Mouse (Mus musculus) CH12.LX (cell line): ENCODE data around the gene Ccdc88a. TPM values are rescaled to one million over a fixed set of nuclear protein-coding genes. Genes with fewer than 3 reads are reported as not detected.

Experiments used
- DNase-seq: peaks from one replicate; pipeline ENCODE4 v3.0.0-alpha.2; 2013; ENCODE audit errors: extremely low read depth
- H3K27ac ChIP-seq: 2 replicates; pipeline ENCODE4 v1.5.1; 2012; ENCODE audit warnings: low read depth, mild to moderate bottlenecking, control low read depth, moderate library complexity; ENCODE audit not compliant: insufficient read depth
- H3K27me3 ChIP-seq: replicated peaks from 2 replicates; pipeline ENCODE3; 2012; ENCODE audit warnings: inconsistent platforms
- H3K36me3 ChIP-seq, 2 experiments: replicated peaks in 1 of 2; 2 replicates each; pipeline versions ENCODE3 to v1.6.1; 2012; ENCODE audit warnings: inconsistent platforms in 1 of 2, low read length in 1 of 2, mild to moderate bottlenecking in 1 of 2, mixed read lengths in 1 of 2, moderate library complexity in 1 of 2; ENCODE audit not compliant: control insufficient read depth in 1 of 2, insufficient read depth in 1 of 2
- H3K4me1 ChIP-seq, 2 experiments: 2 replicates each; pipeline ENCODE4 v1.6.1; 2012; ENCODE audit warnings: inconsistent platforms in 1 of 2, moderate library complexity in 1 of 2; ENCODE audit not compliant: insufficient read depth in 2 of 2, control insufficient read depth in 1 of 2
- H3K4me2 ChIP-seq: 2 replicates; pipeline ENCODE4 v1.6.1; 2012; ENCODE audit warnings: low read depth, mild to moderate bottlenecking, control low read depth; ENCODE audit not compliant: poor library complexity, insufficient read depth, severe bottlenecking
- H3K4me3 ChIP-seq, 3 experiments: fragments of 150-350 bp in 1 of 3; sonication (generic) in 1 of 3; replicated peaks in 1 of 3; 2 replicates each; pipeline versions ENCODE3 to v1.5.1; 2011 to 2012; ENCODE audit warnings: low read depth in 2 of 3, low read length in 2 of 3, mild to moderate bottlenecking in 2 of 3, moderate library complexity in 2 of 3, control low read depth in 1 of 3, improper control_type of control experiment in 1 of 3, inconsistent platforms in 1 of 3, mixed read lengths in 1 of 3; ENCODE audit not compliant: poor library complexity in 1 of 3
- H3K79me2 ChIP-seq: replicated peaks from 2 replicates; pipeline ENCODE4 v1.6.1; 2012; ENCODE audit warnings: mild to moderate bottlenecking, moderate library complexity; ENCODE audit not compliant: control insufficient read depth, poor library complexity, insufficient read depth, severe bottlenecking; ENCODE audit errors: extremely low read depth
- H3K9ac ChIP-seq: 2 replicates; pipeline ENCODE4 v1.6.1; 2012; ENCODE audit warnings: low read depth, mild to moderate bottlenecking, control low read depth, moderate library complexity; ENCODE audit not compliant: insufficient read depth
- H3K9me3 ChIP-seq: replicated peaks from 2 replicates; pipeline ENCODE3; 2012; ENCODE audit warnings: low read length, inconsistent platforms, mixed read lengths
- CHD1 ChIP-seq: IDR thresholded peaks from 2 replicates; pipeline ENCODE4 v1.6.1; 2012; ENCODE audit warnings: low read depth, low read length, improper control_type of control experiment, inconsistent platforms
- CHD2 ChIP-seq: IDR thresholded peaks from 2 replicates; pipeline ENCODE4 v1.6.1; 2011; ENCODE audit warnings: low read length, improper control_type of control experiment
- ELF1 ChIP-seq: IDR thresholded peaks from 2 replicates; pipeline ENCODE4 v1.6.1; 2014; ENCODE audit warnings: low read depth, mild to moderate bottlenecking, inconsistent platforms, low read length, improper control_type of control experiment
- EP300 ChIP-seq: IDR thresholded peaks from 2 replicates; pipeline ENCODE4 v1.6.1; 2011; ENCODE audit warnings: low read length, improper control_type of control experiment
- IRF4 ChIP-seq: IDR thresholded peaks from 2 replicates; pipeline ENCODE4 v1.6.1; 2014; ENCODE audit warnings: low read depth, mild to moderate bottlenecking, inconsistent platforms, low read length, improper control_type of control experiment
- JUN ChIP-seq: IDR thresholded peaks from 2 replicates; pipeline ENCODE4 v1.6.1; 2011; ENCODE audit warnings: low read depth, mild to moderate bottlenecking, low read length, improper control_type of control experiment, moderate library complexity; ENCODE audit not compliant: insufficient read depth
- JUND ChIP-seq: conservative IDR thresholded peaks from 2 replicates; pipeline ENCODE4 v1.6.1; 2011; ENCODE audit warnings: low read depth, low read length, improper control_type of control experiment
- KAT2A ChIP-seq: IDR thresholded peaks from 2 replicates; pipeline ENCODE4 v1.6.1; 2012; ENCODE audit warnings: low read length, improper control_type of control experiment, inconsistent platforms; ENCODE audit not compliant: insufficient replicate concordance
- MAFK ChIP-seq: IDR thresholded peaks from 2 replicates; pipeline ENCODE4 v1.6.1; 2011; ENCODE audit warnings: low read length, improper control_type of control experiment; ENCODE audit not compliant: insufficient replicate concordance
- MAZ ChIP-seq: IDR thresholded peaks from 2 replicates; pipeline ENCODE4 v1.6.1; 2012; ENCODE audit warnings: low read depth, mild to moderate bottlenecking, inconsistent platforms, low read length, improper control_type of control experiment, moderate library complexity
- MEF2A ChIP-seq: IDR thresholded peaks from 2 replicates; pipeline ENCODE4 v1.6.1; 2014; ENCODE audit warnings: low read depth, mild to moderate bottlenecking, inconsistent platforms, low read length, improper control_type of control experiment, borderline replicate concordance
- NELFE ChIP-seq: IDR thresholded peaks from 2 replicates; pipeline ENCODE4 v1.6.1; 2011; ENCODE audit warnings: low read depth, low read length, improper control_type of control experiment
- NRF1 ChIP-seq: IDR thresholded peaks from 2 replicates; pipeline ENCODE4 v1.6.1; 2014; ENCODE audit warnings: low read depth, mild to moderate bottlenecking, inconsistent platforms, low read length, improper control_type of control experiment, moderate library complexity
- PAX5 ChIP-seq: IDR thresholded peaks from 2 replicates; pipeline ENCODE4 v1.6.1; 2012; ENCODE audit warnings: low read length, inconsistent platforms, mixed read lengths
- POLR2A ChIP-seq: IDR thresholded peaks from 2 replicates; pipeline ENCODE4 v1.6.1; 2011; ENCODE audit warnings: low read depth, mild to moderate bottlenecking, improper control_type of control experiment, low read length
- RCOR1 ChIP-seq: conservative IDR thresholded peaks from 2 replicates; pipeline ENCODE4 v1.6.1; 2012; ENCODE audit warnings: low read depth, mild to moderate bottlenecking, inconsistent platforms, low read length, improper control_type of control experiment
- SIN3A ChIP-seq: IDR thresholded peaks from 2 replicates; pipeline ENCODE4 v1.6.1; 2012; ENCODE audit warnings: low read length, improper control_type of control experiment, inconsistent platforms
- SMC3 ChIP-seq: IDR thresholded peaks from 2 replicates; pipeline ENCODE4 v1.6.1; 2011; ENCODE audit warnings: low read depth, low read length, improper control_type of control experiment
- TBP ChIP-seq: conservative IDR thresholded peaks from 2 replicates; pipeline ENCODE4 v1.6.1; 2011; ENCODE audit warnings: low read depth, low read length, improper control_type of control experiment
- TCF12 ChIP-seq: IDR thresholded peaks from 2 replicates; pipeline ENCODE4 v1.6.1; 2014; ENCODE audit warnings: low read depth, mild to moderate bottlenecking, inconsistent platforms, low read length, improper control_type of control experiment
- UBTF ChIP-seq: IDR thresholded peaks from 2 replicates; pipeline ENCODE4 v1.6.1; 2012; ENCODE audit warnings: low read depth, mild to moderate bottlenecking, inconsistent platforms, low read length, improper control_type of control experiment, moderate library complexity
- USF1 ChIP-seq: IDR thresholded peaks from 2 replicates; pipeline ENCODE4 v1.6.1; 2014; ENCODE audit warnings: low read depth, mild to moderate bottlenecking, inconsistent platforms, low read length, improper control_type of control experiment
- USF2 ChIP-seq: conservative IDR thresholded peaks from 2 replicates; pipeline ENCODE4 v1.6.1; 2011; ENCODE audit warnings: low read depth, low read length, improper control_type of control experiment
- ZC3H11A ChIP-seq: IDR thresholded peaks from 2 replicates; pipeline ENCODE4 v1.6.1; 2012; ENCODE audit warnings: low read depth, mild to moderate bottlenecking, inconsistent platforms, low read length, improper control_type of control experiment
- ZNF384 ChIP-seq: IDR thresholded peaks from 2 replicates; pipeline ENCODE4 v1.6.1; 2012; ENCODE audit warnings: low read depth, low read length, improper control_type of control experiment, inconsistent platforms
- dilution Hi-C: fragments of 300-500 bp; cut with MboI; formaldehyde crosslinking; loops from 2 replicates; pipeline ENCODE4 v1.14.3; 2020; ENCODE audit warnings: low sequenced_read_pairs; ENCODE audit not compliant: extremely low pct_unique_long_range_greater_than_20kb, extremely low pct_ligation_motif_present
- in situ Hi-C: fragments of 300-500 bp; cut with MboI; formaldehyde crosslinking; loops from 3 replicates; pipeline ENCODE4 v1.14.3; 2019; ENCODE audit warnings: low sequenced_read_pairs, low pct_ligation_motif_present, low pct_unique_long_range_greater_than_20kb, mixed read lengths
- polyA plus RNA-seq: library from polyadenylated mRNA; unstranded; fragments of >175 nt; gene quantifications from 2 replicates; pipeline ENCODE4 v1.2.1, GENCODE M21; 2012; ENCODE audit warnings: low read depth; ENCODE audit not compliant: insufficient read length
- total RNA-seq, 2 experiments: library from RNA; depleted of rRNA; stranded (reverse); fragments of 300-350 nt in 1 of 2; fragments of >200 nt in 1 of 2; gene quantifications; 2 replicates each; pipeline ENCODE4 v1.2.3; 2012 to 2014

Gene Ccdc88a
- total and polyA plus RNA-seq, 3 experiments = 13.7 to 26.1 (median 15.2) TPM

DNA sequence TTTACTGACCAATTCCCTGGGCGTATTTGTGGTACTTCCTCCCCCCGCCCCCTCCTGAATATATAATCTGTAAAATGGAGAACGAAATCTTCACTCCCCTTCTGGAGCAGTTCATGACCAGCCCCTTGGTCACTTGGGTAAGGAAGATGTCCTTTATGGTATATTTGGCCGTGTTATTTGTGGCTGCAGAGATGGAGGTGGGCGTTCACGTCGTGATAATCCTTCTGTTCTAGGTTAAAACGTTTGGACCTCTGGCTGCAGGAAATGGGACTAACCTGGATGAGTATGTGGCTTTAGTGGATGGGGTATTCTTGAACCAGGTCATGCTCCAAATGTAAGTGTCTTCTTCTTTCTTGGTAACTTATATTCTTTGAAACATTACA, 807 bp downstream of the Ccdc88a start:
- in situ Hi-C loops = no loop called here
- dilution Hi-C loops = no loop called here
- Histone ChIP-seq H3K4me2 (peak overlapping the region; percentile 72), H3K36me3 (peaks cover 0 to 7% of the 10 kb centered on the region in 2 experiments), H3K9me3 (peaks cover 2% of the 10 kb centered on the region), H3K27me3 (no peaks in the 10 kb centered on the region), H3K79me2 (peaks cover 26% of the 10 kb centered on the region), H3K9ac (peak overlapping the region; percentile 92), H3K4me3 (peak overlapping the region; percentile 51 to 96 (median 94)), H3K27ac (peak overlapping the region; percentile 72), H3K4me1 (peaks cover 7 to 32% of the 10 kb centered on the region in 2 experiments)
- peak; percentile 68 for DNase-seq
- peak; percentile 45; the same call in 1 of the 2 replicates for TF ChIP-seq IRF4
- TF ChIP-seq TBP = peak; percentile 37; the same call in 1 of the 2 replicates
- peak; percentile 73; the same call in 1 of the 2 replicates for TF ChIP-seq MAZ
- TF ChIP-seq CHD2 = peak; percentile 58; the same call in 1 of the 2 replicates
- 0 out of 2 replicates have a peak, but pooled peaks have one; percentile 24 for TF ChIP-seq RCOR1
- TF ChIP-seq NRF1 = no peak
- TF ChIP-seq SIN3A = peak; percentile 24; the same call in 1 of the 2 replicates
- TF ChIP-seq TCF12 = 0 out of 2 replicates have a peak, but pooled peaks have one; percentile 24
- TF ChIP-seq CHD1 = peak; percentile 96
- 0 out of 2 replicates have a peak, but pooled peaks have one; percentile 14 for TF ChIP-seq KAT2A
- peak; percentile 42; the same call in 1 of the 2 replicates for TF ChIP-seq ELF1
- no peak for TF ChIP-seq MEF2A
- no peak for TF ChIP-seq USF1

DNA sequence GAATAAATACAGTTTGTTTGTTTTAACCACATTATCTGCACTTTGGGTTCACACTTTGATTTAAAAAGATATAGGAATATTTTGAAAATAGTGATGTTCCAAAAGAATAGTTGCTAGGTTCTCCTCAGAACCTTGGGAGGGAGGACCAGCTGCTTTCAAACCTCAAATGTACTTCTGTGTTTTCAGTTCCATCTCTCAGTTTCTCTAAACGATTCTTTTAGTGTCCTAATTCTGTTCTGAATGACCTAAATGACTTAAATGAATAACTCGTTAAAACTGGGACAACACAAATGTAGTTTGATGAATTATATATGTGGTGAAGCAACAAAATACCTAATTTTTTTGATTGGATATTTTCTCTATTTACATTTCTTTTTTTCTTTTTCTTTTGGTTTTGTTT, 3.2 kb downstream of the Ccdc88a start:
- peak overlapping the region in 2 of 3 experiments; percentile 8 to 51 for H3K4me3 ChIP-seq
- peak overlapping the region; percentile 97 for H3K4me2 ChIP-seq
- H3K27me3 ChIP-seq = no peaks in the 10 kb centered on the region
- H3K9ac ChIP-seq = no peak overlapping the region; the same call in 1 of the 2 replicates
- no peak for DNase-seq
- dilution Hi-C loops (no loop called here), in situ Hi-C loops (no loop called here)
- no peak overlapping the region for H3K27ac ChIP-seq
- TF ChIP-seq MEF2A (peak; percentile 13; the same call in 1 of the 2 replicates), EP300 (peak; percentile 86), SIN3A (peak; percentile 32), USF2 (no peak), POLR2A (no peak), JUND (peak; percentile 70), PAX5 (no peak), TCF12 (no peak), SMC3 (no peak), JUN (peak; percentile 47; the same call in 1 of the 2 replicates), CHD1 (no peak), RCOR1 (0 out of 2 replicates have a peak, but pooled peaks have one; percentile 57), USF1 (no peak), ZNF384 (no peak), UBTF (no peak), IRF4 (peak; percentile 83), ZC3H11A (no peak), MAFK (no peak), NELFE (no peak)
- peaks cover 0 to 12% of the 10 kb centered on the region in 2 experiments for H3K36me3 ChIP-seq
- peaks cover 31% of the 10 kb centered on the region for H3K79me2 ChIP-seq
- peaks cover 8 to 44% of the 10 kb centered on the region in 2 experiments for H3K4me1 ChIP-seq
- peaks cover 2% of the 10 kb centered on the region for H3K9me3 ChIP-seq
